Mouse (Mus musculus) MEL (cell line): ENCODE measurements at regions not wholly inside any gene's neighbourhood (a gene's known extent, or its start where the extent isn't known, plus 50 kb on each side); places are given as distances from the start of the nearest gene placed in this dataset.

Experiments used
- DNase-seq: peaks from one replicate; pipeline ENCODE4 v3.0.0; 2011; ENCODE audit warnings: low read depth, low spot score
- H3K27ac ChIP-seq: 2 replicates; pipeline ENCODE4 v1.5.1; 2012; ENCODE audit warnings: low read depth, mild to moderate bottlenecking, control low read depth, low read length, moderate library complexity; ENCODE audit not compliant: control insufficient read depth
- H3K27me3 ChIP-seq, 2 experiments: fragments of 150-350 bp in 1 of 2; sonication (generic) in 1 of 2; 2 replicates each; pipeline ENCODE4 v1.6.1; 2012; ENCODE audit warnings: low read length in 2 of 2, mild to moderate bottlenecking in 2 of 2, improper control_type of control experiment in 1 of 2, moderate library complexity in 1 of 2; ENCODE audit not compliant: insufficient read depth in 2 of 2, control insufficient read depth in 1 of 2
- H3K36me3 ChIP-seq, 2 experiments: 2 replicates each; pipeline ENCODE4 v1.6.1; 2012 to 2014; ENCODE audit warnings: low read length in 2 of 2, improper control_type of control experiment in 1 of 2, inconsistent platforms in 1 of 2, mild to moderate bottlenecking in 1 of 2; ENCODE audit not compliant: insufficient read depth in 2 of 2, control insufficient read depth in 1 of 2
- H3K4me1 ChIP-seq, 2 experiments: fragments of 150-350 bp in 1 of 2; sonication (generic) in 1 of 2; 2 replicates each; pipeline ENCODE4 v1.6.1; 2012; ENCODE audit warnings: low read length in 2 of 2, improper control_type of control experiment in 1 of 2, mild to moderate bottlenecking in 1 of 2; ENCODE audit not compliant: insufficient read depth in 2 of 2, control insufficient read depth in 1 of 2
- H3K4me3 ChIP-seq, 2 experiments: fragments of 150-350 bp in 1 of 2; sonication (generic) in 1 of 2; 2 replicates each; pipeline ENCODE4 v1.5.1; 2012; ENCODE audit warnings: low read depth in 2 of 2, low read length in 2 of 2, mild to moderate bottlenecking in 2 of 2, moderate library complexity in 2 of 2, control low read depth in 1 of 2, improper control_type of control experiment in 1 of 2; ENCODE audit not compliant: control insufficient read depth in 1 of 2, insufficient read depth in 1 of 2
- H3K79me2 ChIP-seq: 2 replicates; pipeline ENCODE4 v1.6.1; 2012; ENCODE audit warnings: mild to moderate bottlenecking, low read length, moderate library complexity; ENCODE audit not compliant: control insufficient read depth, poor library complexity, insufficient read depth
- H3K9ac ChIP-seq: 2 replicates; pipeline ENCODE4 v1.6.1; 2012; ENCODE audit warnings: low read depth, mild to moderate bottlenecking, control low read depth, low read length, moderate library complexity; ENCODE audit not compliant: control insufficient read depth, poor library complexity, severe bottlenecking
- H3K9me3 ChIP-seq: fragments of 150-350 bp; sonication (generic); replicated peaks from 2 replicates; pipeline ENCODE4 v1.6.1; 2012; ENCODE audit warnings: mild to moderate bottlenecking, low read length, improper control_type of control experiment, moderate library complexity; ENCODE audit not compliant: insufficient read depth
- BHLHE40 ChIP-seq: IDR thresholded peaks from 2 replicates; pipeline ENCODE4 v1.6.1; 2012; ENCODE audit warnings: low read depth, mild to moderate bottlenecking, inconsistent platforms, low read length, improper control_type of control experiment, borderline replicate concordance
- CHD1 ChIP-seq: IDR thresholded peaks from 2 replicates; pipeline ENCODE4 v1.6.1; 2012; ENCODE audit warnings: low read depth, mild to moderate bottlenecking, inconsistent platforms, low read length, improper control_type of control experiment
- E2F4 ChIP-seq: IDR thresholded peaks from 2 replicates; pipeline ENCODE4 v1.6.1; 2011; ENCODE audit warnings: low read depth, low read length, improper control_type of control experiment, borderline replicate concordance
- ELF1 ChIP-seq: IDR thresholded peaks from 2 replicates; pipeline ENCODE4 v1.6.1; 2014; ENCODE audit warnings: low read depth, mild to moderate bottlenecking, inconsistent platforms, low read length, improper control_type of control experiment, moderate library complexity
- EP300 ChIP-seq, 2 experiments: IDR thresholded peaks; 2 replicates each; pipeline ENCODE4 v1.6.1; 2011; ENCODE audit warnings: improper control_type of control experiment in 2 of 2, low read length in 2 of 2, low read depth in 1 of 2, mild to moderate bottlenecking in 1 of 2
- ETS1 ChIP-seq: IDR thresholded peaks from 2 replicates; pipeline ENCODE4 v1.6.1; 2012; ENCODE audit warnings: low read depth, mild to moderate bottlenecking, inconsistent platforms, low read length, improper control_type of control experiment, moderate library complexity
- GABPA ChIP-seq: IDR thresholded peaks from 2 replicates; pipeline ENCODE4 v1.6.1; 2012; ENCODE audit warnings: low read depth, mild to moderate bottlenecking, inconsistent platforms, low read length, improper control_type of control experiment, moderate library complexity
- GATA1 ChIP-seq: IDR thresholded peaks from 2 replicates; pipeline ENCODE4 v1.6.1; 2011; ENCODE audit warnings: low read depth, low read length, improper control_type of control experiment
- HCFC1 ChIP-seq: IDR thresholded peaks from 2 replicates; pipeline ENCODE4 v1.6.1; 2012; ENCODE audit warnings: low read depth, mild to moderate bottlenecking, inconsistent platforms, low read length, improper control_type of control experiment, moderate library complexity
- JUND ChIP-seq: IDR thresholded peaks from 2 replicates; pipeline ENCODE4 v1.6.1; 2011; ENCODE audit warnings: low read depth, mild to moderate bottlenecking, improper control_type of control experiment, low read length
- MAFK ChIP-seq: IDR thresholded peaks from 2 replicates; pipeline ENCODE4 v1.6.1; 2011; ENCODE audit warnings: low read depth, mild to moderate bottlenecking, low read length, improper control_type of control experiment, borderline replicate concordance
- MEF2A ChIP-seq: IDR thresholded peaks from 2 replicates; pipeline ENCODE4 v1.6.1; 2014; ENCODE audit warnings: low read depth, mild to moderate bottlenecking, inconsistent platforms, low read length, improper control_type of control experiment; ENCODE audit not compliant: poor library complexity, insufficient replicate concordance, severe bottlenecking; ENCODE audit errors: extremely low read depth
- MXI1 ChIP-seq: IDR thresholded peaks from 2 replicates; pipeline ENCODE4 v1.6.1; 2011; ENCODE audit warnings: mild to moderate bottlenecking, low read depth, low read length, improper control_type of control experiment
- MYB ChIP-seq: IDR thresholded peaks from 2 replicates; pipeline ENCODE4 v1.6.1; 2011; ENCODE audit warnings: mild to moderate bottlenecking, low read depth, low read length, improper control_type of control experiment
- POLR2A ChIP-seq, 2 experiments: IDR thresholded peaks; 2 replicates each; pipeline ENCODE4 v1.6.1; 2011 to 2012; ENCODE audit warnings: low read length in 2 of 2, mild to moderate bottlenecking in 2 of 2, control low read depth in 1 of 2, improper control_type of control experiment in 1 of 2, low read depth in 1 of 2, moderate library complexity in 1 of 2; ENCODE audit not compliant: control insufficient read depth in 1 of 2, insufficient read depth in 1 of 2, poor library complexity in 1 of 2
- POLR2AphosphoS2 ChIP-seq: IDR thresholded peaks from 2 replicates; pipeline ENCODE4 v1.6.1; 2011; ENCODE audit warnings: low read length, improper control_type of control experiment
- POLR2AphosphoS5 ChIP-seq: IDR thresholded peaks from 2 replicates; pipeline ENCODE4 v1.6.1; 2012; ENCODE audit warnings: low read depth, borderline replicate concordance, mild to moderate bottlenecking, inconsistent platforms, low read length, moderate library complexity, mixed read lengths
- RAD21 ChIP-seq: IDR thresholded peaks from 2 replicates; pipeline ENCODE4 v1.6.1; 2011; ENCODE audit warnings: mild to moderate bottlenecking, low read depth, low read length, improper control_type of control experiment
- SMC3 ChIP-seq: IDR thresholded peaks from 2 replicates; pipeline ENCODE4 v1.6.1; 2011; ENCODE audit warnings: low read depth, low read length, improper control_type of control experiment
- TAL1 ChIP-seq: IDR thresholded peaks from 2 replicates; pipeline ENCODE4 v1.6.1; 2012; ENCODE audit warnings: mild to moderate bottlenecking, inconsistent platforms, low read length, moderate library complexity, mixed read lengths
- TBP ChIP-seq: IDR thresholded peaks from 2 replicates; pipeline ENCODE4 v1.8.0; 2011; ENCODE audit warnings: low read depth, low read length, improper control_type of control experiment
- TCF12 ChIP-seq: IDR thresholded peaks from 2 replicates; pipeline ENCODE4 v1.6.1; 2014; ENCODE audit warnings: low read depth, mild to moderate bottlenecking, inconsistent platforms, low read length, improper control_type of control experiment, moderate library complexity
- UBTF ChIP-seq: IDR thresholded peaks from 2 replicates; pipeline ENCODE4 v1.6.1; 2012; ENCODE audit warnings: low read depth, mild to moderate bottlenecking, inconsistent platforms, low read length, improper control_type of control experiment, moderate library complexity, borderline replicate concordance; ENCODE audit not compliant: insufficient read depth
- USF1 ChIP-seq: IDR thresholded peaks from 2 replicates; pipeline ENCODE4 v1.6.1; 2014; ENCODE audit warnings: low read depth, mild to moderate bottlenecking, inconsistent platforms, low read length, improper control_type of control experiment, moderate library complexity
- USF2 ChIP-seq, 2 experiments: IDR thresholded peaks; 2 replicates each; pipeline ENCODE4 v1.6.1; 2011 to 2012; ENCODE audit warnings: improper control_type of control experiment in 2 of 2, low read length in 2 of 2, borderline replicate concordance in 1 of 2, inconsistent platforms in 1 of 2, low read depth in 1 of 2, mild to moderate bottlenecking in 1 of 2; ENCODE audit not compliant: insufficient read depth in 1 of 2
- ZC3H11A ChIP-seq: IDR thresholded peaks from 2 replicates; pipeline ENCODE4 v1.6.1; 2012; ENCODE audit warnings: low read depth, mild to moderate bottlenecking, inconsistent platforms, low read length, improper control_type of control experiment
- ZKSCAN1 ChIP-seq: IDR thresholded peaks from 2 replicates; pipeline ENCODE4 v1.6.1; 2012; ENCODE audit warnings: low read depth, mild to moderate bottlenecking, inconsistent platforms, low read length, improper control_type of control experiment, moderate library complexity
- ZMIZ1 ChIP-seq: IDR thresholded peaks from 2 replicates; pipeline ENCODE4 v1.6.1; 2012; ENCODE audit warnings: low read depth, mild to moderate bottlenecking, inconsistent platforms, low read length, improper control_type of control experiment, moderate library complexity

- no peak for DNase-seq
- Histone ChIP-seq H3K9me3 (no peaks in the 10 kb centered on the region), H3K36me3 (no peaks in the 10 kb centered on the region), H3K27ac (no peak overlapping the region), H3K27me3 (no peaks in the 10 kb centered on the region), H3K4me3 (no peak overlapping the region), H3K9ac (no peak overlapping the region), H3K4me1 (no peaks in the 10 kb centered on the region), H3K79me2 (no peaks in the 10 kb centered on the region)
- TF ChIP-seq ETS1 (no peak), MXI1 (no peak), MAFK (no peak), TBP (no peak), GABPA (no peak), MEF2A (no peak), EP300 (IDR thresholded peaks at IDR 0.05; ENCODE audit: low read depth in 1 of 2, low read length in 2 of 2) (no peak), CHD1 (no peak), POLR2AphosphoS2 (no peak), ZMIZ1 (no peak), ELF1 (no peak), GATA1 (no peak), USF2 (IDR thresholded peaks at IDR 0.05; ENCODE audit: borderline replicate concordance in 1 of 2, insufficient read depth in 1 of 2, low read depth in 1 of 2, low read length in 2 of 2) (no peak), JUND (no peak), RAD21 (no peak), ZKSCAN1 (no peak), MYB (no peak), BHLHE40 (no peak), TAL1 (no peak)
Observed at GRCm38 (mm10) chr3:53792541-53792940, 52.3 kb upstream of the Gm10985 start.

DNA sequence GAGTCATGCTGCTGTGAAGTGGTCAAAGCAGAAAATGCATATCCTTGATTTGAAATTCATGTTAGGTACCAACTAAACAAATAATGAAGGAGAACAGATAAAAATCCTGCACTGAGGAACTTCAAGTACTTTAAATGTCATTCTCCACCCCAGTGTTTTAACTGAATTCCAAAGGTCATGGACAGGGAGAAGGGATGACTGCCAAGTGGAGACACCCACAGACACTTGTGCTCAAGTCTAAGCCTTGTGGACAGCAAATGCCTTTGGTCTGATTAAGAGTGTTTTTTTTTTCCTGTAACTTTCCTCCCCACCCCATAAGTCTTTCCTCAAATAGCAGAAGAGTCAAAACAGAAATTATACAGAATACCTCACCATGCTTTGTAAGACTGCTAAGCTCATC, 55.2 kb upstream of the Gm10985 start:
- Histone ChIP-seq H3K9me3 (no peaks in the 10 kb centered on the region), H3K27ac (no peak overlapping the region), H3K4me3 (no peak overlapping the region), H3K27me3 (no peaks in the 10 kb centered on the region), H3K4me1 (no peaks in the 10 kb centered on the region), H3K9ac (no peak overlapping the region), H3K36me3 (no peaks in the 10 kb centered on the region), H3K79me2 (no peaks in the 10 kb centered on the region)
- no peak for DNase-seq
- TF ChIP-seq SMC3 (no peak), EP300 (IDR thresholded peaks at IDR 0.05; ENCODE audit: low read depth in 1 of 2, low read length in 2 of 2) (no peak), BHLHE40 (no peak), TBP (no peak), HCFC1 (no peak), POLR2AphosphoS5 (no peak), POLR2A (IDR thresholded peaks at IDR 0.05; ENCODE audit: control insufficient read depth in 1 of 2, insufficient read depth in 1 of 2, low read depth in 1 of 2, low read length in 2 of 2, poor library complexity in 1 of 2) (no peak), UBTF (no peak), MYB (no peak), ELF1 (no peak), USF1 (no peak), TCF12 (no peak), ETS1 (no peak), ZMIZ1 (no peak), E2F4 (no peak), ZC3H11A (no peak)
